10 mouse cellular contexts compared by ENCODE assay signal in genomic region chr1:21959648-21960285, GRCm38 (mm10). TPM values are rescaled to one million over a fixed set of nuclear protein-coding genes. Genes with fewer than 3 reads are reported as not detected.
DNase-seq lines count a peak whose midpoint lies in the region; ATAC-seq and TF ChIP-seq lines count a peak whose summit lies in the region.
"Had no signal": no experiment of that assay in that cellular context is flagged by ENCODE, and none has a peak within 500 bp of the region (broad histone marks: within the 10 kb centered on the region; RNA-seq: fewer than 3 reads in every experiment).

No protein-coding gene starts in this region.

- peak overlapping the region; percentile 69; the same call in 1 of the 2 replicates for H3K4me3 ChIP-seq in kidney, embryonic 16.5 days (ENCODE audit: low read length)
- H3K4me3 ChIP-seq in kidney, adult 2 months (ENCODE audit: insufficient read depth, low read depth, low read length) = no peak overlapping the region
- peak overlapping the region; percentile 51 for H3K4me3 ChIP-seq in brown adipose tissue, adult 24 weeks (ENCODE audit: insufficient read depth, low read depth, low read length)
- H3K4me3 ChIP-seq in hindbrain, embryonic 11.5 days (ENCODE audit: low read depth, low read length) = no peak overlapping the region
- H3K4me3 ChIP-seq in midbrain, embryonic 14.5 days (replicated peaks; ENCODE audit: low read depth, low read length) = peak overlapping the region; percentile 74

- TF ChIP-seq POLR2A in kidney, adult 2 months (IDR thresholded peaks at IDR 0.05; ENCODE audit: low read depth, low read length) = no peak

- H3K36me3 ChIP-seq in kidney, embryonic 16.5 days (ENCODE audit: insufficient read depth, low read length) = no peaks in the 10 kb centered on the region
- H3K36me3 ChIP-seq in kidney, adult 2 months (ENCODE audit: control insufficient read depth, insufficient read depth, low read length) = no peaks in the 10 kb centered on the region
- H3K36me3 ChIP-seq in hindbrain, embryonic 11.5 days (ENCODE audit: control insufficient read depth, insufficient read depth, low read length) = no peaks in the 10 kb centered on the region
- no peaks in the 10 kb centered on the region for H3K36me3 ChIP-seq in midbrain, embryonic 14.5 days (ENCODE audit: control insufficient read depth, insufficient read depth, low read length)

- H3K27me3 ChIP-seq in kidney, embryonic 16.5 days (ENCODE audit: insufficient read depth, low read length) = peaks cover 6% of the 10 kb centered on the region
- peaks cover 4% of the 10 kb centered on the region for H3K27me3 ChIP-seq in kidney, adult 2 months (replicated peaks; ENCODE audit: control insufficient read depth, insufficient read depth, low read length)
- peaks cover 4% of the 10 kb centered on the region for H3K27me3 ChIP-seq in hindbrain, embryonic 11.5 days (ENCODE audit: control insufficient read depth, insufficient read depth, low read length)
- H3K27me3 ChIP-seq in midbrain, embryonic 14.5 days (ENCODE audit: control insufficient read depth, insufficient read depth, low read length) = peaks cover 23% of the 10 kb centered on the region

- DNase-seq in kidney, adult 2 months = no peak
- DNase-seq in hindbrain, embryonic 11.5 days (ENCODE audit: low spot score) = no peak
- DNase-seq in midbrain, embryonic 14.5 days = peak; percentile 4
- no peak for DNase-seq in kidney, postnatal 4 days
- no peak for DNase-seq in kidney, postnatal 36 days
- DNase-seq: right cerebral cortex, adult 18-20 months had no signal

- peak overlapping the region; percentile 99 for H3K4me2 ChIP-seq in kidney, embryonic 16.5 days (replicated peaks; ENCODE audit: low read depth, low read length)
- peak overlapping the region; percentile 96; the same call in 1 of the 2 replicates for H3K4me2 ChIP-seq in hindbrain, embryonic 11.5 days (replicated peaks; ENCODE audit: low read depth, low read length)
- peak overlapping the region; percentile 98 for H3K4me2 ChIP-seq in midbrain, embryonic 14.5 days (ENCODE audit: low read length)

- H3K4me1 ChIP-seq in kidney, embryonic 16.5 days (ENCODE audit: insufficient read depth, low read length) = peaks cover 22% of the 10 kb centered on the region; the same call in 1 of the 2 replicates
- H3K4me1 ChIP-seq in kidney, adult 2 months (ENCODE audit: control insufficient read depth, insufficient read depth, low read length) = no peaks in the 10 kb centered on the region
- H3K4me1 ChIP-seq in brown adipose tissue, adult 24 weeks (ENCODE audit: control insufficient read depth, insufficient read depth, insufficient read length, low read length) = no peaks in the 10 kb centered on the region
- H3K4me1 ChIP-seq in hindbrain, embryonic 11.5 days (replicated peaks; ENCODE audit: control insufficient read depth, insufficient read depth, low read length) = 0 out of 2 replicates have a peak, but pooled peaks cover 2% of the 10 kb centered on the region
- peaks cover 10% of the 10 kb centered on the region for H3K4me1 ChIP-seq in midbrain, embryonic 14.5 days (ENCODE audit: control insufficient read depth, insufficient read depth, low read length)

- H3K9me3 ChIP-seq in kidney, embryonic 16.5 days (ENCODE audit: low read length) = no peaks in the 10 kb centered on the region
- no peaks in the 10 kb centered on the region for H3K9me3 ChIP-seq in hindbrain, embryonic 11.5 days (ENCODE audit: control insufficient read depth, low read length)
- no peaks in the 10 kb centered on the region for H3K9me3 ChIP-seq in midbrain, embryonic 14.5 days (ENCODE audit: control insufficient read depth, low read length)

- ATAC-seq in kidney, embryonic 16.5 days (ENCODE audit: low FRiP score, low TSS enrichment) = no peak
- no peak for ATAC-seq in hindbrain, embryonic 11.5 days (ENCODE audit: low FRiP score)
- no peak for ATAC-seq in midbrain, embryonic 14.5 days (ENCODE audit: low FRiP score, low TSS enrichment)
- no peak for ATAC-seq in megakaryocyte-erythroid progenitor cell, adult 5-6 weeks (replicated peaks; ENCODE audit: low FRiP score, low TSS enrichment, poor library complexity, severe bottlenecking)
- ATAC-seq: Patski had no signal

- no peak for TF ChIP-seq CTCF in kidney, adult 2 months (conservative IDR thresholded peaks at IDR 0.05; ENCODE audit: insufficient read depth, insufficient read length, low read depth, low read length)

- no peak overlapping the region for H3K9ac ChIP-seq in kidney, embryonic 16.5 days (replicated peaks; ENCODE audit: low read length)
- no peak overlapping the region for H3K9ac ChIP-seq in hindbrain, embryonic 11.5 days (ENCODE audit: low read depth, low read length)
- H3K9ac ChIP-seq in midbrain, embryonic 14.5 days (replicated peaks; ENCODE audit: low read length) = no peak overlapping the region

- 20% methylated on average over 8 of the region's 8 CpGs for WGBS in kidney, embryonic 16.5 days
- 20% methylated on average over 8 of the region's 8 CpGs for WGBS in kidney, adult 2 months
- WGBS in hindbrain, embryonic 11.5 days = 49% methylated on average over 8 of the region's 8 CpGs
- WGBS in midbrain, embryonic 14.5 days = 46% methylated on average over 8 of the region's 8 CpGs

- no peak overlapping the region for H3K27ac ChIP-seq in kidney, embryonic 16.5 days (ENCODE audit: low read length)
- no peak overlapping the region for H3K27ac ChIP-seq in kidney, adult 2 months (ENCODE audit: insufficient read depth, low read depth, low read length)
- no peak overlapping the region for H3K27ac ChIP-seq in brown adipose tissue, adult 24 weeks (replicated peaks; ENCODE audit: low read depth, low read length)
- H3K27ac ChIP-seq in hindbrain, embryonic 11.5 days (ENCODE audit: low read depth, low read length) = no peak overlapping the region
- H3K27ac ChIP-seq in midbrain, embryonic 14.5 days (replicated peaks; ENCODE audit: low read depth, low read length) = no peak overlapping the region

RNA-seq across cellular contexts. Expression of gene Kcnq5, which starts 2.0 kb away (rescaled TPM):
- 0.95 and 1.1 TPM in 2 replicates for polyA plus RNA-seq in kidney, embryonic 16.5 days (2015; fragmentation: Nextera tagmentation; extraction: Ambion mirVana)
- polyA plus RNA-seq in kidney, adult 2 months (2012; rRNA removed) = 0.05 and 0.09 TPM in 2 replicates
- 0.48 and 0.58 TPM in 2 replicates for polyA plus RNA-seq in brown adipose tissue, adult 24 weeks (2012; ENCODE audit: insufficient read depth, insufficient read length, missing spikeins)
- polyA plus RNA-seq in hindbrain, embryonic 11.5 days (2014; fragmentation: Nextera tagmentation; extraction: Ambion mirVana) = 1.2 and 1.3 TPM in 2 replicates
- 1.2 and 1.4 TPM in 2 replicates for polyA plus RNA-seq in midbrain, embryonic 14.5 days (2014; fragmentation: Nextera tagmentation; extraction: Ambion mirVana)
- total RNA-seq in megakaryocyte-erythroid progenitor cell, adult 5-6 weeks (2014; fragmentation: Nextera tagmentation) = 0.77 and 2.6 TPM in 2 replicates
- 1.8 and 2.2 TPM in 2 replicates for total RNA-seq in megakaryocyte-erythroid progenitor cell, adult 5-6 weeks (2017)

Comparison
In these comparisons a context has a peak if more than half of its experiments do, and no peak if none do; other contexts are left out.
1. H3K4me3 ChIP-seq: peak in kidney, embryonic 16.5 days (single experiment), brown adipose tissue, adult 24 weeks (single experiment) and midbrain, embryonic 14.5 days (single experiment); none in kidney, adult 2 months (single experiment) and hindbrain, embryonic 11.5 days (single experiment).
2. Peak in every context shown above with its lines, with median percentiles within 50 percentile points of each other: H3K4me2 ChIP-seq.